Mouse (Mus musculus) lung, postnatal 36 days (tissue): ENCODE data around the gene Cand2.

Source experiments
- DNase-seq: peaks from one replicate; pipeline ENCODE4 v3.0.0; 2022; ENCODE audit warnings: mixed read lengths

The Cand2 gene

DNA sequence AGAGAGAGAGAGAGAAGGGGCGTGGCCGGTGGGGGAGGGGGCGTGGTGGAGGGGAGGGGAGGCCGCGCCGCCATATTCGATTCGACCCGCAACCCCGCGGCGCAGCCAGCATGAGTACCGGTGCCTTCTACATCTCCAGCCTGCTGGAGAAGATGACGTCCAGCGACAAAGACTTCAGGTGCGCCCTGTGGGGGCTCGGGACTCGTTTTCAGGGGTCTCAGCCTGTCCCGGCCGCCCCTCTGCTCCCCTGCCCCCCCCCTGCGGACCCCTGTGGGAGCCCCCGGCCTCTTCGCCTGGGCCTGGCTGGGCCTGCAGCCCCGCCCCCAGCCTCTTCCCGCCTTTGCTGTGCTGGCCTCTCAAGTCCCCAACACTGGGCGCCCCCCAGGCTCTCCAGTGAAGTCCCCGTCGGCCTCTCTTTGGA is at the start of gene Cand2:
Gene Cand2, plus strand, starts transcription at position 38 of the 421 bp plus-strand sequence.
- peak; percentile 23 for DNase-seq

DNA sequence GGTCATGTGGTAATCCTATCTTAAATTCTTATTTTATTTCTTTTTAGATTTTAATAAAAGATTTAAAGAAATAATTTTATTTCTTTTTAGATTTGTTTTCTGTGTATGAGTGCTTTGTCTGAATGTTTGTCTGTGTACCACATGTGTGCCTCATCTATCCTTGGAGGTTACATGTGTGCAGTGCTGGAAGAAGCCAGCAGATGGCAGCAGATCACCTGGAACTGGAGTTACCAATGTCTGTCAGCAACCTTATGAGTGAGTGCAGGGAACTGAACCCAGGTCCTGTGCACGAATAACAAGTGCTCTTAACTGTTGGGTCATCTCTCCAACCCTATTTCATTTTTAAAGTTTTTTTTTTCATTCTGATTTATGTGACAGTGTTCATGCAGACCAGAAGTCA is 47.2 kb upstream of the Cand2 start:
- peak; percentile 82 for DNase-seq

DNA sequence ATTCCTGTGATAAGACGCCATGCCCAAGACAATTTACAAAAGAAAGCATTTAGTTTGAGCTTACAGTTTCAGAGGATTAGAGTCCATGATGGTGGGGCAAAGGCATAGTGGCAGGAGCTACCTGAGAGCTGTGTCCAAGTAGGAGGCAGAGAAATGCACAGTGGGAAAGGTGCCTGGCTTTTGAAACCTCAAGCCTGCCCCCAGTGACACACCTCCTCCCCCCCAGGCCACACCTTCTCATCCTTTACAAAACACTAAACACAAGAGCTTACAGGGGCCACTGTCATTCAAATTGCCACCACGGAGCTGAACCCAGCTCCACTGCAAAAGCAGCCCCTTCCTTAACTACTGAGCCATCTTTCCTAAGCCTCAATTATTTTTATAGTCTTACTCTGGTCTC is 46.8 kb upstream of the Cand2 start:
- no peak for DNase-seq

DNA sequence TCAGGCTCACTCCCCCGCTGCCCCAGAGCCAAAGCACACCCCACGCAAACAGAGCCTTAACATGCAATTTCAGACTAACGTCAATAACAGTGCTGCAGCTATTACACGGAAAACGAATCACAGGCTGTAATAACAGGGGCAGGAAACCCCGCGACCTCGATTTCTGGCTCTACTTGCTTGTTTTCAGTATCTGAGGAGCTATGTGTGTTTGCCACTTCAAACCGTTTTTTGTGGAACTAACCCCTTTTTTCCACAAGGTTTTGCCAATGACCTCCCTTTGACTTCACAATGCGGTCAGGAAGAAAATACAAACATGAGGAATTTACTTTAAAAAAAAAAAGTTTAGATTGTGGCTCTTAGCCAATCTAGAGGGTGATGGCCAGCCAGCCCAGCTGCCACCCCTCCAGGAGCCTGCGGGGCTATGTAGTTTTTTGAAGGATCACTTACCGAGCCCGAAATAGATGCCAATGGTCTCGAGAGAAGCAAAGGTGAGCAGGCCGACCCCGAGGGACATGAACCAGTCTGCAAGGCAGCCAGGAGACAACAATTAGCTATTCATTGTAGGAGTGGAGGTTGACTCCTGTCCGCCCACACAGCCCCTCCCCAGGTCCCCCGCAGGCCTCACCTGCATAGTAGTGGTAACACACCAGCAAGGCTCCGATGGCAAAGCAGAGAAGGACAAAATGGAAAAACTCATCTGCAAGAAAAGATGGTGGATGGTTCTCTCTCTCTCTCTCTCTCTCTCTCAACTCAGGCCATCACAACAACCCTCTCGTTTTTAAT is 43.6 kb upstream of the Cand2 start:
- no peak for DNase-seq

DNA sequence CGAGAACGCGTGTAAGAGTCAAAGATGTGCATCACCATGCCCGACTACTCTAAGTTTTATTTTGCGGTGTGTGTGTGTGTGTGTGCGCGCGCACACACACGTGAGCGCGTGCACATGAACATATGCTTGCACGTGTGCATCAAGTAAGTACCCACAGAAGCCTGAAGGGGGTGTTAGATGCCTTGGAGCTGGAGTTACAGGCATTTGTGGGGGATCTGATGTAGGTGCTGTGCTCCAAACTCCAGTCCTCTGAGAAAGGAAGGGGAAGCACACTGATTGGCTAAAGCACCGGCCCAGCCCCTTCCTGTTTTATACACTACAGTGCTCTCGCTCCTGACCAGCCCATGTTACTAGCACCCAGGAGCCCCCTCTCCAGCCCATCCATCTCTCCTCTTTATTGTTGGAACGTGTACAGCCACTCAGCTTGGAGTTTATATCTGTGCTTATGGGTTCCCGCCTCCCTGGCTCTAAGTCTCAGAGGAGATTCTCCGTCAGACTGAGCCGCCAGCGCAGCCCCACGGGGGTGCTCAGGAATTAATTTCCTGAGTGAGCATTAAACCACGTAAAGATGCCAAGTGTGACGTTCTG is 41.9 kb upstream of the Cand2 start:
- DNase-seq: no peak

DNA sequence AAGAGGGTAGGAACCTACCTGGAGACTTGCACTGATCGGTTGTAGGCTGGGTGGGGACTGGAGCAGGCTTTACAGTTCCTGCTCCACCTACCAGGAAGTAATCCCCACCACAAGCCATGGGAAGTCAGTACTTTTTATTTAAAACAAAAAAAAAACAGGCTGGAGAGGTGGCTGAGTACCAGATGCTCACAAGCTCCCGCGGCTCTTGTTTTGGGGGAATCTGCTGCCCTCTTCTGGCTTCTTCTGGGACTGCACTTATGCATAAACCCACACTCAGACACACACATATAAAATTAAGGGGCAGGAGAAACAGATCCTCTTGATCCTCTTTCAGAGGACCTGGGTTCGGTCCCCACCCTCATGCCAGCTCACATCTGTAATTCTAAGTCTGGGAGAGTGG is 39.4 kb upstream of the Cand2 start:
- peak; percentile 47 for DNase-seq

DNA sequence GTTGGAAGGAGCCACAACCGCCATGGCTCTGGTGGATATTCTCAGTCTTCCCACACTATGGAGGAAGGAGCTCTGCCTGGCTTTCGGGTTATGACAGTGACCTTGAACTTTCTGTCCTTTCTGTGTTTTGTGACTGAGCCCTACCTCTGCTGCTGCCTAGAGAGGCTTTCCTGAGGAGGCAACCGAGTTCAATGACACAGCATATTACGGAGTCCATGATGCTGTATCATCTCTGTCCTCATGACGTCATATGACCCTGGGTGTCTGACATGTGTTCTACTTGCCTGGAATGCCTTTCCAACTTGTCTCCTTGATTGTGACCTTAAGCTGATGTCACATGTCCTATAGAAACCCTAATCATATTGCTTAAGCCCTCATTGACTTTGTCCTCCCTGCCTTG is 35.3 kb upstream of the Cand2 start:
- no peak for DNase-seq

DNA sequence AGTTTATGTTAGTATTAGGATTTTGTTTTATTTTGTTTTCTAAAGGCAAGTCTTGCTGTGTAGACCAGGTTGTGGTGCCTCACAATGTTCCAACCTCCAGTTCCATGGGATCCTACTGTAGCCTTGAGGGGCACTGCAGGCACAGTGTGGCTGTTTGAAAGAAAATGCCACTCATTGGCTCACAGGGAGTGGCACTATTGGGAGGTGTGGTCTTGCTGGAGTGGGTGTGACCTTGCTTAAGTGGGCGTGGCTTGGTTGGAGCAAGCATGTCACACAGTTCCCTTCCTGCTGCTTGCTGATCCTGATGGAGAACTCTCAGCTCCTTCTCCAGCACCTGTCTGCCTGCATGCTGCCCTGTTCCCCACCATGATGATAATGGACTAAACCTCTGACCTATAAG is 30.8 kb upstream of the Cand2 start:
- peak; percentile 27 for DNase-seq

DNA sequence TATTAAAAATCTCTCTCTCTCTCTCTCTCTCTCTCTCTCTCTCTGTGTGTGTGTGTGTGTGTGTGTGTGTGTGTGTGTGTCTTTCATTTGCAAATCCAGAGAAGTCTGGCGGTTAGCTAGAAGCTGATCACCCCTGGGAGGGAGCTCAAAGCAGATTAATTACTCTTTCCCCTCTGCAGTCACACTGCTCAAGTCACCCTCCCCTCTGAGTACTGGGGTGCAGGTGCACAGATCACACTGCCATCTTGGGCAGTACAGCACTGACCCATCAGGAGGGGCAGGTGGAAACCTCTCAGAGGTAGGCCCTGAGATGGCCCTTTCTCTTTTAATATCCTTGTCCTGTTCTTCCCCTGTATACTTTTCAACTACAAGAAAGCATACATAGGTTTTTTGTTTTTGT is 28.0 kb upstream of the Cand2 start:
- DNase-seq: no peak

DNA sequence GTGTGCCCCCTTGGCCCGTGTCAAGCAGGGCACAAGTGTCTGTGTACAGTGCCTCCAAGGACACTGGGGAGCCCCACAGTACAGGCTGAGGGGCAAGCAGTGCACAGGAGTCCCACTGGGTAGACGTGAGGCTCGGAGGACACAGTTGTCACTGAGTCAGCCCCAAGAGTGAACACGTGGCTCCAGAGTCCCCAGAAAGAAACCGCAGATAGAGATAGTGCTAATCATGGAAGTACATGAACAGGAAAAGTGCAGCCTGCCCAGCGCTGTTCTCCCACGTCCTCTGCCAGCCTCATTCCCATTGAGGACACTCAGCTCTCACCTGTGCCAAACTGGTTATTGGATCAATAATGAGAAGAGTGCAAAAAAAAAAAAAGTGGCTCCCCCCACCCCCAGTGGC is 18.8 kb upstream of the Cand2 start:
- DNase-seq: no peak

DNA sequence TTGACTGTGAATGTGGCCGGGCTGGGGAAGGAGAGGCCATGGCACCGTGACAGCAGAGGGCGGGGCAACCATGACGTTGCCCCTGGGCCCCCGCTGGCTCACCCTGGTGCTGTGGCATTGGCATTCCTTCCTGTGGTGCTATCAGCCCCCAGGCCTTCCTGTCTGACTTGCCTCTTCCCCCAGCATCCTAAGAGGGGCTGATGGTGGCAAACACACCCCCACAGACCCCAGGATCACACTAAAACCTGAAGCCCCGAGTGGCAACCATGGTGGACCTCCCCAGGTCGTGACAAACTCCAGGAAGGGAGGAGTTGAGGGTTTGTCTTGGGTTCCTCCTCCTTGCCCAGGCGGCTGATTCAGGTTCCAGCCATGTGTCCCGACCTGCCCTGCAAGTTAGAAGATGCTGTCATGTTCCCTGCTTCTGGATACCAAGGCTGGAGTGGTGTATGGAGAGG is 15.3 kb upstream of the Cand2 start:
- no peak for DNase-seq

DNA sequence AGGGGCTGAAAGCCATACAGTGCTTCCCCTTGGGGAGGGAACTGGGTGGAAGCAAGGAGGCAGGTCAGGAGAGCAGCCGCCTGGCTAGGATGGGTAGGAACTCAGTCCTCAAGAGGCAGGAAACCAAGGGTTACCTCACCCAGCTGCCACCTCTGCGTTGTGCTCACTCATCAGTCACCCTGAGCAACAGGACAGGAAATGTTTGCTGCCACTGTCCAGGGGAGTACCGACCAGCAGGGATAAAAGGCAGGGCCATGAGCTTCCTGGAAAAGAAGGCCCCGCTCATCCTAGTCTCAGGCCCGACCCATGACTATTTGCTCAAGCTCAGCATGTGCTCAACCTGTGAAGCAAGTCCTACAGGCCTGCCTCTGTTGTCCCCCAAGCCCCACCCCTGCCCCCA is 14.9 kb upstream of the Cand2 start:
- peak; percentile 27 for DNase-seq

DNA sequence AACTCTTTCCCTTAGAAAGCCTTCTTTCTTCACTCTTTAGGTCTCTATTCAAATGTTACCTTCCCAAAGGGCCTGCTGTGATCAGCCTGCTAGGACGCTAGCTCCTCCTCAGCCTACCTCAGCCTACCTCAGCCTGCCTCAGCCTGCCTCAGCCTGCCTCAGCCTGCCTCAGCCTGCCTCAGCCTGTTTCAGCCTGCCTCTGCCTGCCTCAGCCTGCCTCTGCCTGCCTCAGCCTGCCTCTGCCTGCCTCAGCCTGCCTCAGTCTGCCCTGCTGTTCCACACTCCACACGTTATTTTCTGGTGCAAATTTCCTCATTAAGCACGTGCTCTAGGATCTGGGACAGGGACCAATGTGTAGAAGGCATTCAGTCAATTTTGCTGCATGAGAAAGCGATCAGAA is 14.2 kb upstream of the Cand2 start:
- DNase-seq: no peak

DNA sequence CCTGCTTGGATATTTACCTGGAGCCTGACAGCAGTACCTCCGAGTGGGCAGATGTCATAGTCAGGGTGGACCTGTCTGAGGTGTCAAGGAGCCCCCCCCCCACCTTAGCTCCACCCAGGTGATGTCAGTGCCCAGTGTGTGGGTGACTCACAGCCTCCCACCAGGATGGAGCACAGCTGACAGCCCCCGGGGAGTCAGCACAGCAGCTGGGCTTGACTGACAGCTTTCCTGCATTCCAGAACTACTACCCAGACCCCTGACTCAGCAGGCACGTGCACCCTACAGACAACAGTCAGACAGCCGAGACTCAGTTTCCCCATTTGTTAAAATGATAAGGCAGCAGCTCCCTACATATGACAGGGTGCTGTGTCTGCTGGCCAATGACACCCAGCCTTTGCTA is 13.4 kb upstream of the Cand2 start:
- DNase-seq: no peak

DNA sequence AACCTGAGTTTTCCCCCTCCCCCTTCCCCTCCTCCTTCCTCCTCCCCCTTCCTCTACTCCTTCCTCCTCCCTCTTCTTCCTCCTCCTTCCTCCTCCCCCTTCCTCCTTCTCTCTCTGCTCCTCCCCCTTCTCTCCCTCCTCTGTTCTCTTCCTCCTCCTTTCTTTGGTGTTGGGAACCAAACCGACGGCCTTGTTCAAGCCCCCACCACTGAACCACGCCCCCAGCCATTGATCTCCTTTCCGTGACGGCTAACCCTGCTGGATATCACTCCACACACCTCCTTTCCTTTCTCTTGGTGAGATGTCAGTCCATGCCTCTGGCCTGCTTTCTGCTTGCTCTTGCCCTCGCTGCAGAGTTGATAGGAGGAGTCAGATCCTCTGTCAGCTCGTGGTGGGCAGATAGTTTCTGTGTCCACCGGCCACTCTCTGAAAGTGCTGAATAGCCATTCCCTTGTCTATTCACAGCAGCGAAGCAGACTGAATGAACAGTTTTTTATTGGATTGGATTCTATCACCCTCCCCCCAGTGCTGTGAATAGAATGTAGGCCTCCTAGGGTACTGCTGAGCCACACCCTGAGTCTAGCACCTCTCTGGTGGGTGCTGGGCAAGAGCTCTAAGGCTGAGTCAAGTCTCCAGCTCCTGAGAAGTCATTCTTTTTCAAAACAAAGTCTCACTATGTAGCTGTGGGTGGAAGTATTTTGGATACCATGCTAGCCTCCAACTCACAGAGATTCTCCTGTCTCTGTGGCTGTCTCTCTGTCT is 12.2 kb upstream of the Cand2 start, which contains the start of gene Tmem40:
Gene Tmem40, minus strand, starts transcription at position 416 of the 762 bp plus-strand sequence.
- DNase-seq: peak; percentile 32

DNA sequence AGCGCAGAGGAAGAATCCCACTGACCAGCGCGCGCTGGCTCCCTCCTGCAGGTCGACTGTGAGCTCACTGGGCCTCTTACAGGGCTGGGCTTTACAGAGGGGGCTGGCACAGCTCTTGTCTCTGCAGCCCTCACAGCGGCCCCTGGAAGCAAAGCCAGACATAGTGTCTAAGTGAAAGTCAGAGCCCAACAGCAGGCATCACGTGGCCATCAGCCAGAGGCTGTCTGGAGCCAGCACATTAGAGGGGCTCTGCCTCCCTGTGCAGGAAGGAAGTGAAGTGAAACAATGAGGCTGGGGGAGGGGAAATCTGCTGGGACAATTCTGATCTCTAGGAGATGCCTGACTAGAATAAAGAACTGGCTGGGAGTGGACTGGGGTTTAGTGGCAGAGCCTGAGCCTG is 10.2 kb upstream of the Cand2 start:
- peak; percentile 90 for DNase-seq

DNA sequence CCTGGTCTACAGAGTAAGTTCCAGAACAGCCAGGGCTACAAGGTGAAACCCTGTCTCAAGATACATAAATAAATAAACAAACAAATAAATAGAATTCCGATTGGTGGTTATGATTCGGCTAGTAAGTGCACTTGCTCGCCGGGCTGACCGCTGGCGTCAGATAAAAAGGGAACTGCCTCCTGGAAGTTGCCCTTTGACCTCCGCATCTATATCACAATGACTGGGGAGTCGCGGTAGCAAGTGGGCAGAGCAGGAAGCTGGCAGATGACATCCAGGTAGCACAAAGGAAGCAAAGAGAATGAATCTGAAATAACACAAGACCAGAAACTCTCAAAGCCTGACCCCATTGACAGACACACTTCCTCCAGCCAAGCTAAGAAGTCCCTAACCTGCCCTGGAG is 7.0 kb upstream of the Cand2 start:
- DNase-seq: peak; percentile 21

DNA sequence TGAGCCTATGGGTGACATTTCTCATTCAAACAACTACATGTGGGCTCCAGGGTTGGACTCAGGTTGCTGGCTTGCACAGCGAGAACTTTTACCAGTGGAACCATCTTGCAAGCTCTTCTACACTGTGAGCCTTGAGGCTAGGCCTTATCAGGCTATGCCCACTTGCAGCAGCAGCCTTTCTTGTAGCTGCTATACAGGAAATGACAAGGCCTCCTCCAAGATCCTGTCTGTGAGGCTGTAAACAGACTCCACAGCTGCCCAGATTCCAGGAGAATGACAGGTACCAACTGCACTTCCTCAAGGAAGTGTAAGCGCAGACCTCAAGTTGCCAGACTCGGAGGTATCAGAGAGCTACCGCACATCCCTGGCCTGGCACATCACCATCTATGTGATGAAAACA is 6.1 kb upstream of the Cand2 start:
- peak; percentile 68 for DNase-seq

DNA sequence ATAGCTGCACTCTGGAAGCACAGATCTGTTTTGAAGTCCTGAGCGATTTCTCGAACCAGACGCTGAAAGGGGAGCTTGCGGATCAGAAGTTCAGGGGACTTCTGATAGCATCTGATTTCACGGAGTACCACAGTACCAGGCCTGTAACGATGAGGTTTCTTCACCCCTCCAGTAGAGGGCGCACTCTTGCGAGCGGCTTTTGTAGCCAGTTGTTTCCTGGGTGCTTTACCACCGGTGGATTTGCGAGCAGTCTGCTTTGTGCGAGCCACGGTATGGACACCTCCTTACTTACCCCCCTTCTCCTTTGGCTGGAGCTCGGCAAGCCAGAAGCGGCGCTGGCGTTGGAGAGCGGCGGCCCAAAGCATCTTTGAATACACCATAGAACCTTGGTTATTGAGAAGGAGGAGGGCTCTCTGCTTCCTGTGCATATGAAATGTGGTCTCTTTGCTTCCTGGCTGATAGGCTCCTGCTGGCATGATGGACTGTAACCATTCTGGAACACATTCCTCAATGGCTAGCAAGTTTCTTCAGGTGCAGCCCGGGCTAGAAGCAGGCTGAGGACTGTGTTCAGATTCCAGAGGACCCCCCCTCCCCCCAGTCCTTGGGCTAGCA is 4.2 kb upstream of the Cand2 start:
- no peak for DNase-seq

DNA sequence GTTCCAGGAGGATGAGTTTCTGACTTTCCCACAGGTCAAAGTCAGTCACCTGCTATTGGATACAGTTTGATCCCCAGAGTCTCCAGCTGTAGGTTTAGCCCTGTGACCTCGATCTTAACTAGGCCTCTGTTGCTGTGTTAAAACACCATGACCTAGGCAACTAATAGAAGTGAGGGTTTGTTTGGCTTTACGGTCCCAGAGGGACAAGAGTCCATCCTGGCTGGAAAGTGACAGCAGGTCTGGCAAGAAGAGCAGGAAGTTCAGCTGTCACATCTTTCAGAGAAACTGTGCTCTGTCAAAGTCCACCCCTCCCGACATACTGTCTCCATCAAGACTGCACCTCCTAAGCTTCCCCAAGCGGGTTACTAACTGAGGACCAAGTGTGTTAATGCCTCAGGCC is 3.5 kb upstream of the Cand2 start:
- DNase-seq: no peak

DNA sequence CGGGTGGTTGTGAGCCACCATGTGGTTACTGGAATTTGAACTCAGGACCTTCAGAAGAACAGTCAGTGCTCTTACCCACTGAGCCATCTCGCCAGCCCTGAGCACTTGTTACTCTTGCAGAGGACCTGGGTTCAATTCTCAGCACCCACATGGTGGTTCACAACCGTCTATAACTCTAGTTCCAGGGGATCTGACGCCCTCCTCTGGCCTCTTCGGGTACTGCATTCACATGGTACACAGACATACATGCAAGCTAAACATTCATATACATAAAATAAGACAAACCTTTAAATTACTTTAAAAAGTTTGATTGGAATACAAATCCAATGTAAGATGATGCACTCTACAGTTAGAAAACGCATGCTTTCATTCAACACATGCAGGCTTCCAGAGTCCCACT is 2.1 kb upstream of the Cand2 start:
- DNase-seq: no peak

DNA sequence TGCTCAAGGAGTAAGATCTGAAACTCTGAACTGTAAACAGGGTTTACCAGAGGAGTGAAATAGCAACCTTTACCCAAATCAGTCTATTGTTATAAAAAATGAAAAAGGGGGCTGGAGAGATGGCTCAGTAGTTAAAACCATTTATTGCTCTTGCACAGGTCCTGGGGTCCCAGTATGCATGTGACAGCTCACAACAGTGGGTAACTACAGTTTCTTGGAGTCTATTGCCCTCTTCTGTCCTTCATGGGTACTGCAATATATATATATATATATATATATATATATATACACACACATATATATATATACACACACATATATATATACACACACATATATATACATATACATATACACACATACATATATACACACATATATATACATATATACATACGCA is 1.7 kb upstream of the Cand2 start:
- DNase-seq: no peak

DNA sequence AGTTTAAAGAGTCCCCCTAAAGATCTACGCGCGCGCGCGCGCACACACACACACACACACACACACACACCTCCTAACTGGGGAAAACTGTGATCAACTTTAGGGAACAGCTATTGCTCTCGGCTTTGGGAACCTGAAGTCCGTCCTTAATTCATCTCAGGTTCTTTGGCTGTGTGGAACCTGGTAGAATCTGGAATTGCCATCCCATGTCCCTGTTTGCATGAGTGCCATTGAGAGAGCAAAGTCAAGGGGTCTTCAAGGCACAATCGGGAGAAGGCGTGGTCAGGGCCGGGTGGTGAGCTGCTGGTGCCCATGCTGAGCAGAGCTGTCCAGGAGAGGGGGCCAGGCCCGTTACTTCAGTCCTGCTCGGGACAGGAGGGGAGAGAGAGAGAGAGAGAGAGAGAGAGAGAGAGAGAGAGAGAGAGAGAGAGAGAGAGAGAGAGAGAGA is 348 bp upstream of the Cand2 start:
- DNase-seq: peak; percentile 13
